ENCODE assay signal across 9 mouse cellular contexts in the genomic region with DNA sequence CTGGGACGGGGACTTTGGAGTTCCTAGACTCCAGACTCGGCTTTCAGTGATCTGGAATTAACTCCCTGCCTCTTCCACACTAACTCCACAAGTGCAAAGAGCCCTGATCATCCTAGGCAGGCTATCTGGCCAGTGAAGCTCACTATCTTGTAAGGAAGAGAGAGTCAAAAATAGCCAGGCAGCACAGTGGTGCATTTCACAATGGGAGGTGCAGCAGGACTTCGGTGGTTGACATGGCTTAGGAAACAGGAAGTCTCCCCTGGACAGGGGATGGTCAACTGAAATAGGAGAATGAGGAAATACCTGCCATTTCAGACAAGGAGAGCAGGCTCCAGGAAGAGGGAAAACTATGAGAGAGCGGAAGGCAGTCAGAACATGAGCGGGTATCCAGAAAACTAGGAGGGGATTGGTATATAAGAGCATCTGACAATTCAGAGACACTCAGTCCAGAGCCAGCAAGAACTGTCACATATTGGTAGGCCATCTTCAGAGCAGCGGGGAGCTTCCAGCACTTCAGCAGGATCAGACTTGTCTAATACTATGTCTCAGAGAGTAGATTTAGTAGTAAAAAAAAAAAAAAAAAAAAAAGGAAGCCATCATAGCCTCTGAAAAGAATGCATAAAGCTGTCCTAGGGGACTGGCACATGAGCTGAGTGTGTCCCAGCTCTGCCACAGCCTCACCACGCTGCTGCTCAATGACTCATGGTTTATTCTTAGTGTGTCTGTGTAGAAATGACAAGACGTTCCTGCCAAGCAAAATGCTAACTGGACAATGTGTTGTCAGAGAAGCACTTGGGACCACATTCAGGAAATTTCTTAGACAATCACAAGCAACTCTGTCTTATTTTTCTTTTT.
DNase-seq lines count a peak whose midpoint lies in the region; ATAC-seq and TF ChIP-seq lines count a peak whose summit lies in the region.
"Had no signal": no experiment of that assay in that cellular context is flagged by ENCODE, and none has a peak within 500 bp of the region (broad histone marks: within the 10 kb centered on the region; RNA-seq: fewer than 3 reads in every experiment).

No protein-coding gene starts in this region.

- H3K9ac ChIP-seq in forebrain, embryonic 15.5 days (replicated peaks) = no peak overlapping the region
- no peak overlapping the region for H3K9ac ChIP-seq in hindbrain, embryonic 14.5 days
- H3K9ac ChIP-seq in forebrain, embryonic 16.5 days (replicated peaks; ENCODE audit: low read depth, low read length) = no peak overlapping the region
- H3K9ac ChIP-seq: midbrain, embryonic 12.5 days had no signal

- H3K27me3 ChIP-seq in megakaryocyte, embryonic 14.5 days (replicated peaks) = no peaks in the 10 kb centered on the region
- H3K27me3 ChIP-seq in forebrain, embryonic 15.5 days = no peaks in the 10 kb centered on the region
- H3K27me3 ChIP-seq in hindbrain, embryonic 14.5 days (ENCODE audit: control insufficient read depth, insufficient read depth, low read length) = no peaks in the 10 kb centered on the region
- H3K27me3 ChIP-seq in forebrain, embryonic 16.5 days (replicated peaks; ENCODE audit: control insufficient read depth, insufficient read depth, low read length) = no peaks in the 10 kb centered on the region
- H3K27me3 ChIP-seq: midbrain, embryonic 12.5 days had no signal

- no peak for ATAC-seq in forebrain, embryonic 15.5 days (replicated peaks)
- no peak for ATAC-seq in hindbrain, embryonic 14.5 days (ENCODE audit: low FRiP score)
- no peak for ATAC-seq in forebrain, embryonic 16.5 days

- peak overlapping the region; percentile 70; the same call in 1 of the 2 replicates for H3K27ac ChIP-seq in bone marrow, adult 2 months (ENCODE audit: control insufficient read depth, insufficient read depth, low read depth, low read length, poor library complexity)
- H3K27ac ChIP-seq in forebrain, embryonic 15.5 days (replicated peaks) = no peak overlapping the region
- H3K27ac ChIP-seq in hindbrain, embryonic 14.5 days = no peak overlapping the region
- H3K27ac ChIP-seq in forebrain, embryonic 16.5 days (ENCODE audit: low read length) = no peak overlapping the region
- H3K27ac ChIP-seq: midbrain, embryonic 12.5 days had no signal

- H3K9me3 ChIP-seq in megakaryocyte, embryonic 14.5 days = no peaks in the 10 kb centered on the region
- H3K9me3 ChIP-seq in forebrain, embryonic 15.5 days = no peaks in the 10 kb centered on the region
- H3K9me3 ChIP-seq in hindbrain, embryonic 14.5 days (ENCODE audit: control insufficient read depth, low read length) = no peaks in the 10 kb centered on the region
- H3K9me3 ChIP-seq in forebrain, embryonic 16.5 days (ENCODE audit: control insufficient read depth, low read length) = no peaks in the 10 kb centered on the region
- H3K9me3 ChIP-seq: midbrain, embryonic 12.5 days had no signal

- 26% methylated on average over 8 of the region's 8 CpGs for WGBS in bone marrow, adult 2 months
- WGBS in forebrain, embryonic 15.5 days = 85% methylated on average over 8 of the region's 8 CpGs
- 84% methylated on average over 8 of the region's 8 CpGs for WGBS in hindbrain, embryonic 14.5 days
- WGBS in forebrain, embryonic 16.5 days = 85% methylated on average over 8 of the region's 8 CpGs

- peak; percentile 9 for DNase-seq in gastrocnemius, postnatal 25 days
- DNase-seq in gastrocnemius, adult 8-10 months (ENCODE audit: low spot score in 2 of 2) = no peak
- peak; percentile 51 to 59 for DNase-seq in heart, adult 9 months (ENCODE audit: low spot score in 2 of 2)
- DNase-seq in hindbrain, embryonic 14.5 days (ENCODE audit: low spot score) = no peak

- H3K4me2 ChIP-seq in forebrain, embryonic 15.5 days (replicated peaks) = no peak overlapping the region
- H3K4me2 ChIP-seq in hindbrain, embryonic 14.5 days (replicated peaks) = no peak overlapping the region
- no peak overlapping the region for H3K4me2 ChIP-seq in forebrain, embryonic 16.5 days (ENCODE audit: low read length)
- H3K4me2 ChIP-seq: midbrain, embryonic 12.5 days had no signal

- H3K4me1 ChIP-seq in bone marrow, adult 2 months (ENCODE audit: control insufficient read depth, insufficient read depth, low read length) = peaks cover 4% of the 10 kb centered on the region; the same call in 1 of the 2 replicates
- peaks cover 70% of the 10 kb centered on the region for H3K4me1 ChIP-seq in megakaryocyte, embryonic 14.5 days
- no peaks in the 10 kb centered on the region for H3K4me1 ChIP-seq in forebrain, embryonic 15.5 days
- H3K4me1 ChIP-seq in hindbrain, embryonic 14.5 days (replicated peaks; ENCODE audit: control insufficient read depth, insufficient read depth, low read length) = no peaks in the 10 kb centered on the region
- no peaks in the 10 kb centered on the region for H3K4me1 ChIP-seq in forebrain, embryonic 16.5 days (replicated peaks; ENCODE audit: control insufficient read depth, insufficient read depth, low read length)
- H3K4me1 ChIP-seq: midbrain, embryonic 12.5 days had no signal

- no peak overlapping the region for H3K4me3 ChIP-seq in bone marrow, adult 2 months (replicated peaks; ENCODE audit: control insufficient read depth, low read depth, low read length)
- H3K4me3 ChIP-seq in megakaryocyte, embryonic 14.5 days (replicated peaks) = peak overlapping the region; percentile 81
- no peak overlapping the region for H3K4me3 ChIP-seq in forebrain, embryonic 15.5 days
- no peak overlapping the region for H3K4me3 ChIP-seq in hindbrain, embryonic 14.5 days (replicated peaks; ENCODE audit: low read length)
- H3K4me3 ChIP-seq in forebrain, embryonic 16.5 days (replicated peaks; ENCODE audit: low read length) = no peak overlapping the region
- H3K4me3 ChIP-seq: midbrain, embryonic 12.5 days had no signal

- no peaks in the 10 kb centered on the region for H3K36me3 ChIP-seq in megakaryocyte, embryonic 14.5 days (replicated peaks; ENCODE audit: low read length)
- no peaks in the 10 kb centered on the region for H3K36me3 ChIP-seq in forebrain, embryonic 15.5 days
- H3K36me3 ChIP-seq in hindbrain, embryonic 14.5 days (replicated peaks; ENCODE audit: control insufficient read depth, insufficient read depth) = no peaks in the 10 kb centered on the region
- H3K36me3 ChIP-seq in forebrain, embryonic 16.5 days (ENCODE audit: control insufficient read depth, insufficient read depth) = no peaks in the 10 kb centered on the region
- H3K36me3 ChIP-seq: midbrain, embryonic 12.5 days had no signal

- no peak for TF ChIP-seq CTCF in bone marrow, adult 2 months (IDR thresholded peaks at IDR 0.05; ENCODE audit: control insufficient read depth, insufficient read depth, low read length)

- TF ChIP-seq POLR2A in bone marrow, adult 2 months (IDR thresholded peaks at IDR 0.05; ENCODE audit: borderline replicate concordance, control insufficient read depth, low read depth, low read length) = no peak

Comparison
In these comparisons a context has a peak if more than half of its experiments do, and no peak if none do; other contexts are left out.
1. DNase-seq: peak in gastrocnemius, postnatal 25 days (single experiment) and heart, adult 9 months (2 of 2); none in gastrocnemius, adult 8-10 months (0 of 2) and hindbrain, embryonic 14.5 days (single experiment).